Mouse (Mus musculus): ENCODE measurements around the gene Ttc7b. TPM values are rescaled to one million over a fixed set of nuclear protein-coding genes. Genes with fewer than 3 reads are reported as not detected.

Gene Ttc7b
- total and polyA plus RNA-seq, 3 experiments = 11.7 to 23.7 TPM; not detected in 1

- Histone ChIP-seq H3K4me1 (ENCODE audit: control insufficient read depth in 1 of 2, insufficient read depth in 2 of 2, low read length in 2 of 2) (no peaks in the 10 kb centered on the region), H3K79me2 (ENCODE audit: control insufficient read depth, insufficient read depth, low read length, poor library complexity) (no peaks in the 10 kb centered on the region), H3K9me3 (replicated peaks; ENCODE audit: insufficient read depth, low read length) (no peaks in the 10 kb centered on the region), H3K27me3 (ENCODE audit: control insufficient read depth in 1 of 2, insufficient read depth in 2 of 2, low read length in 2 of 2) (no peaks in the 10 kb centered on the region), H3K4me3 (ENCODE audit: control insufficient read depth in 1 of 2, insufficient read depth in 1 of 2, low read depth in 2 of 2, low read length in 2 of 2) (no peak overlapping the region), H3K36me3 (ENCODE audit: control insufficient read depth in 1 of 2, insufficient read depth in 2 of 2, low read length in 2 of 2) (no peaks in the 10 kb centered on the region), H3K9ac (ENCODE audit: control insufficient read depth, low read depth, low read length, poor library complexity, severe bottlenecking) (no peak overlapping the region), H3K27ac (ENCODE audit: control insufficient read depth, low read depth, low read length) (no peak overlapping the region)
- DNase-seq (ENCODE audit: low read depth, low spot score) = no peak
- no peak for TF ChIP-seq KAT2A (conservative IDR thresholded peaks at IDR 0.05; ENCODE audit: low read depth, low read length)
- no peak for TF ChIP-seq BHLHE40 (IDR thresholded peaks at IDR 0.05; ENCODE audit: borderline replicate concordance, low read depth, low read length)
- TF ChIP-seq MAX (IDR thresholded peaks at IDR 0.05; ENCODE audit: low read length) = no peak
Observed at GRCm38 (mm10) chr12:100553675-100554074, 33.0 kb upstream of the Ttc7b start.

GRCm38 (mm10) chr12:100551972-100552371, 31.3 kb upstream of the Ttc7b start:
- H3K9ac ChIP-seq (ENCODE audit: control insufficient read depth, low read depth, low read length, poor library complexity, severe bottlenecking) = no peak overlapping the region
- no peaks in the 10 kb centered on the region for H3K36me3 ChIP-seq (ENCODE audit: control insufficient read depth in 1 of 2, insufficient read depth in 2 of 2, low read length in 2 of 2)
- no peaks in the 10 kb centered on the region for H3K9me3 ChIP-seq (replicated peaks; ENCODE audit: insufficient read depth, low read length)
- H3K4me1 ChIP-seq (ENCODE audit: control insufficient read depth in 1 of 2, insufficient read depth in 2 of 2, low read length in 2 of 2) = no peaks in the 10 kb centered on the region
- H3K4me3 ChIP-seq (ENCODE audit: control insufficient read depth in 1 of 2, insufficient read depth in 1 of 2, low read depth in 2 of 2, low read length in 2 of 2) = no peak overlapping the region
- no peak for DNase-seq (ENCODE audit: low read depth, low spot score)
- no peaks in the 10 kb centered on the region for H3K27me3 ChIP-seq (ENCODE audit: control insufficient read depth in 1 of 2, insufficient read depth in 2 of 2, low read length in 2 of 2)
- H3K79me2 ChIP-seq (ENCODE audit: control insufficient read depth, insufficient read depth, low read length, poor library complexity) = no peaks in the 10 kb centered on the region
- TF ChIP-seq POLR2AphosphoS5 (IDR thresholded peaks at IDR 0.05; ENCODE audit: borderline replicate concordance, low read depth, low read length) = no peak
- no peak overlapping the region for H3K27ac ChIP-seq (ENCODE audit: control insufficient read depth, low read depth, low read length)

- no peak for DNase-seq (ENCODE audit: low read depth, low spot score)
- TF ChIP-seq GATA1 (IDR thresholded peaks at IDR 0.05; ENCODE audit: low read depth, low read length) = no peak
- no peak for TF ChIP-seq MEF2A (IDR thresholded peaks at IDR 0.05; ENCODE audit: extremely low read depth, insufficient replicate concordance, low read depth, low read length, poor library complexity, severe bottlenecking)
- TF ChIP-seq NELFE (IDR thresholded peaks at IDR 0.05; ENCODE audit: low read depth, low read length) = no peak
- no peak for TF ChIP-seq MYB (IDR thresholded peaks at IDR 0.05; ENCODE audit: low read depth, low read length)
- TF ChIP-seq MXI1 (IDR thresholded peaks at IDR 0.05; ENCODE audit: low read depth, low read length) = no peak
- no peak for TF ChIP-seq SMC3 (IDR thresholded peaks at IDR 0.05; ENCODE audit: low read depth, low read length)
- TF ChIP-seq RAD21 (IDR thresholded peaks at IDR 0.05; ENCODE audit: low read depth, low read length) = no peak
- TF ChIP-seq ELF1 (IDR thresholded peaks at IDR 0.05; ENCODE audit: low read depth, low read length) = no peak
- Histone ChIP-seq H3K27ac (ENCODE audit: control insufficient read depth, low read depth, low read length) (no peak overlapping the region), H3K36me3 (ENCODE audit: control insufficient read depth in 1 of 2, insufficient read depth in 2 of 2, low read length in 2 of 2) (no peaks in the 10 kb centered on the region), H3K9ac (ENCODE audit: control insufficient read depth, low read depth, low read length, poor library complexity, severe bottlenecking) (no peak overlapping the region), H3K4me3 (ENCODE audit: control insufficient read depth in 1 of 2, insufficient read depth in 1 of 2, low read depth in 2 of 2, low read length in 2 of 2) (no peak overlapping the region), H3K9me3 (replicated peaks; ENCODE audit: insufficient read depth, low read length) (no peaks in the 10 kb centered on the region), H3K27me3 (ENCODE audit: control insufficient read depth in 1 of 2, insufficient read depth in 2 of 2, low read length in 2 of 2) (no peaks in the 10 kb centered on the region), H3K4me1 (ENCODE audit: control insufficient read depth in 1 of 2, insufficient read depth in 2 of 2, low read length in 2 of 2) (no peaks in the 10 kb centered on the region; a peak in 1 of 4 replicates), H3K79me2 (ENCODE audit: control insufficient read depth, insufficient read depth, low read length, poor library complexity) (no peaks in the 10 kb centered on the region)
Observed at GRCm38 (mm10) chr12:100544194-100544567, 23.6 kb upstream of the Ttc7b start.
